Mouse (Mus musculus) gastrocnemius, postnatal 10 days (tissue): ENCODE results near the gene Adcy3. TPM values are rescaled to one million over a fixed set of nuclear protein-coding genes. Genes with fewer than 3 reads are reported as not detected.
"Not testable (repeated sequence)": the region's sequence is repeated elsewhere in the genome, so short reads cannot be mapped to it uniquely, and the experiment has no call there.

ENCODE experiments used
- DNase-seq: peaks from one replicate; pipeline ENCODE4 v3.0.0; 2021; ENCODE audit warnings: mixed read lengths
- total RNA-seq, 2 experiments: library from RNA; stranded (reverse); gene quantifications; 2 replicates each; pipeline ENCODE4 v1.2.3; 2021

Gene Adcy3
- total RNA-seq, 2 experiments from 2014 or later: 4.1 to 8.5 TPM

DNA sequence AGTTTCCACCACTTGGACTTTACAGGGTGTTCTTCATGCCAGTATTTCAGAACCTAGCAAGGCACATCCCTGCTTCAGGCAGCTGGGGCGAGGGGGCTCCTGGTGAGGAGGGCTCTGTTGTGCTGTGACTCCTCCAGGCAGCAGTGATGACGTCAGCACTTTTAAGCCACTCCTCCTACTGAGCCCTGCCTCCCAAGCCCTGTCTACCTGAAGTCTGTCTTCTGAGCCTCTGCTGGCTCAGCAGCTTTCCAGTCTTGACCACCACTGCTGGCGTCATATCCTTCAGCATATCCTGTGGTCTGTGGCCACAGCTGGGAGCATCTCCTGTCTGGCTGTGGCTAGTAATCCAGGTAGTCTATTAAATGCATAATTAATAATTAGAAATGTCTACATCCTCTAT, 47.6 kb downstream of the Adcy3 start:
- DNase-seq: no peak

- DNase-seq: no peak
Measured at GRCm38 (mm10) chr12:4184648-4185047, 51.7 kb downstream of the Adcy3 start.

- DNase-seq: peak; percentile 67
Measured at GRCm38 (mm10) chr12:4188171-4189059, 55.5 kb downstream of the Adcy3 start.

GRCm38 (mm10) chr12:4189060-4189447, 56.2 kb downstream of the Adcy3 start:
- DNase-seq: no peak

DNA sequence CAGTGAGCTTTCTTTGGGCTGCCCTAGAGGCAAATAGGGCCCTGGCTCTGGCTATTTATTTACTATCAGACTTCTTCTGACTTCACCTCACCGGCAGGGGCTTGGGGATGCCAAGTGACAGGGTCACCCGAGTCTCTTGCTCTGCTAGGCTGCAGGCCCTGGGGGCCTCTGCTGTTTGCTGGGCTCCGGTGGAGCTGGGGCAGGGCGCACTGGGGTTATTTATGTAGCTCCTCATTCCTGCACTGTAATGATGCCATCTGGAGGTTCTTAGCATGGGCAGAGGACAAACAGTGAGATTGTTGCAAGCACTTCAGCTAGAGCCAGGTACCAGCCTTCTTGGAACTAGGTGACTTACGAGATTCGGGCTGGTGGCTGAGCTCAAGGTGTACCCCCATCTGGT, 59.6 kb downstream of the Adcy3 start:
- no peak for DNase-seq

- no peak for DNase-seq
Measured at GRCm38 (mm10) chr12:4193025-4193740, 60.3 kb downstream of the Adcy3 start.

GRCm38 (mm10) chr12:4194643-4195042, 61.7 kb downstream of the Adcy3 start:
- no peak for DNase-seq

DNA sequence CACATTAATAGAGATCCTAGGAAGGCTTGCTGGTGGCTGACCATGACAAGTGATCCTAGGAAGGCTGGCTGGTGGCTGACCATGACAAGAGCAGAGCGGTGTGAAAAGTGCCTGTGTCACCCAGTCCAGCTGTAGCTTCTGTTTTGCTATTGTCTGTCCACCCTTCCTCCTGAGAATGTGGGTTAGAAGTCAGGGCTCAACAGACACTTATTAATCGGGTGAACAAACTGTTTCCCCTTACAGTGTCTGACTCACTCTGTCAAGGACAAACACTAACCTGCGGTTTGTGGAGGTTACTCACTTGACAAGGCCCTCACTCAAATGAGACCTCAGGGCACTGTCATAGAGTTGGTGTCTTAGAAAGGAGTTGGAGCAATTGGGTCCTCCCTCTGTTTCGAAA, 65.8 kb downstream of the Adcy3 start:
- DNase-seq: no peak

DNA sequence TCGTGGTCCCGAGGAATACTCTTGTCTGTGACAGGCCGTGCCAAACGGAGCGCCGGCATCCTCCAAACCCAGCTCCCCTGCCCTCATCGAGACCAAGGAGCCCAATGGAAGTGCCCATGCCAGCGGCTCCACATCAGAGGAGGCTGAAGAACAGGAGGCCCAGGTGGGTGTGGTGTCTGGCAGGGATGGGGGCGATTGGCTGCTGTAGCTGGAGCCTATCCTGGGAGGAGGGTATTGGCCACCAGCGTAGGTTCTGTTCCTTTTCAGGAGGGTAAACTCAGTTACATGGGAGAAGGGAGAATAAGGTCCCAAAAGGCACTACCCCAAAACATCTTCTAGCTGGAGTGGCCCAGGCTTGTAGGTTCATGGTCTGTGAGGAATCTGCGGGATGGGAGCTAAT, 66.4 kb downstream of the Adcy3 start:
- no peak for DNase-seq

DNA sequence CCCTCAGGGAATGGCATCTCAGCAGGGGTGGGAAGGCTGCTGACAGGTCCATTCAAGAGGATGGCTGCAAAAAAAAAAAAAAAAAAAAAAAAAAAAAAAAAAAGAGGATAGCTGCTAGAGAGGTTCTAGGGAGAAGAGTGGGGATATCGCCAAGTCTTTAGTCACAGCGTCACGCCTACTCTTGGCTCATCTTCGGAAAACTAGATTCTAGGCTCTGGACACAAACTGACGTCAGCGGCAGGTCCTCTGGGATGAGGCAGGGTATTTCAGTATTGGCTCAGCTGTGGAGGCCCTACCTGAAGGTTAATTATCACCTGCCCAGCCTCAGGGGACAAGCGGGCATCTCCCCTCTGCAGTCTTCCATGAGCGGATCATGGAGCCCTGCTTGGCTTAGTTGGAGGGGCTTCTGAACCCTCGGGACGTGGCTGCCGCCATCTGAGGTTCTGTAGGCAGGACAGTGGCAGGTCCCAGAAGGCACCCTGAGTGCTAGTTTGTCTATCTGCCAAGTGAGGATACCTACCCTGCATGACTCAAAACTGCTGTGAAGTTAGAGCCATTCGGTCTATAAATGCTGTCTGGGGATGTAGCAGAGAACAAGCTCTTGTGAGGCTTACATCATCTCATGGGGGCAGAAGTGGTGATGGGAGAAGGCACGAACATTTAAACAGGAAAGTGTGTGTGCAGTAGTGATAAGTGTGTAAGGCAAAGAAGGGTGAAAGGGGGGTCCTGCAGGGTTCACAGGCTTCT, 68.7 kb downstream of the Adcy3 start:
- peak; percentile 46 for DNase-seq

GRCm38 (mm10) chr12:4202206-4202605, 69.3 kb downstream of the Adcy3 start:
- DNase-seq: no peak

- DNase-seq: no peak
Measured at GRCm38 (mm10) chr12:4206106-4206505, 73.2 kb downstream of the Adcy3 start.

DNA sequence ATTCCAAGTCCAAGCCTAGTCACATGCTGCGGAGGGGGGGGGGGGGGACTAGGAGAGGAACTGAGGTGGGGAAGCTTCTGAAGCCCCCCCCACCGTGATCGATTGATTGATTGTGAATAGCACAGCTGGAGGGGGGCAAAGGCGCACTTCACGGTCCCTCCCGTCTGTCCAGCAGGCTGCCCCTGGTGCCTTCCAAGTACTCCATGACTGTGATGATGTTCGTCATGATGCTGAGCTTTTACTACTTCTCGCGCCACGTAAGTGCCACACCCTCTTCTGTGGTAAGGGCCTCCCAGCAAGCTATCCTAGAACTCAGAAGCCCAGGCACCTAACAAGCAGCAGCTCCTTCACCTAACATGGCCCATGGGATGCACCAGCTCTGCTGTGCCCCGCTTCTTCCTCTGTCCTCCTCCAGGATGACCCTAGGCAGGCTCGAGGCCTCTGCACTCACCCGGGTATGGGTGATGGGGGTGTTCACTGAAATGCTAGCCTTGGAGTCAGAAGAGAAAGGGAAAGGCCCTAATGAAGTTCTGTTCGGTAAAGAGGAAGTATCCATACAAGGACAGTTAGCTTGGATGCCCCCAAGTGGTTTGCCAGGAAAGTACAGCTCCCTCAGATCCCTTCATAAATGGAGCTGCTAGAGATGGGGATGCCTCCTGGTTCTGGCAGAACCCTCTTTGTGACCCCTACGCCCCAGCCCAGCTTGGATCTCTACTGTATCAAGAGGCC, 75.7 kb downstream of the Adcy3 start:
- DNase-seq: peak; percentile 53

DNA sequence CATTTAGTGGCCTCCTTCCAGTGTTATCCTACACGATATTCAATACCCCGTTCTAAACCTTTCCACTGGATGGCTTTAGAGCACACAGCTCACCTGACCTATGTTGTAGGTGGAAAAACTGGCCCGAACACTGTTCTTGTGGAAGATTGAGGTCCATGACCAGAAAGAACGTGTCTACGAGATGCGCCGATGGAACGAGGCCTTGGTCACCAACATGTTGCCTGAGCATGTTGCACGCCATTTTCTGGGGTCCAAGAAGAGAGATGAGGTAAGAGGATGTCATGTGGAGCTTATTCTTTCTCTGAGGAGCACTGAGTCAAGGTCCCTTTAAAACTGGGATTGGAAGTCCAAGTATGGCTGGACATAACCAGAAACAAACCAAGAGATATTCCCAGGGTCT, 76.3 kb downstream of the Adcy3 start:
- no peak for DNase-seq

- no peak for DNase-seq
Measured at GRCm38 (mm10) chr12:4211174-4211573, 78.3 kb downstream of the Adcy3 start.

DNA sequence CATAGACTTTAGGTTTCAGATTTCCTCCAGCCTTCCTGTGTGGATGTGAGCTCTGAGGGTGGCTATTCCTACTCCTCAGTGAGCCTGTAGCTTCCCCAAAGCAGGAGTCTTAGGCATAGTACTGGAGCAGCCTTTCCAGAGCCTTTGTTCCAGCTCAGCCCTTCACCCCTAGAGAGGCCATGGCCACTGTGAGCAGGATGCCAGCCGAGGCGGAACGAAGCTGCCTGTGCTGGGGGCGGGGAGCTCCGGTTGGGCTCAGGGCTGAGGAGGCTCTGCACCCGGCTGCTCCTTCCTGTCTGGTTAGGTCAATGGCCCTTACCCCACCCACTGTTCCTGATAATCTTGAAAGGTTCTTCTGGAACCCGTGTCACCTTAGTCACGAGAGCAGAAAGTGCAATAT, 80.0 kb downstream of the Adcy3 start:
- DNase-seq: no peak

GRCm38 (mm10) chr12:4230156-4230555, 97.3 kb downstream of the Adcy3 start:
- DNase-seq: no peak

- DNase-seq: no peak
Measured at GRCm38 (mm10) chr12:4232777-4233176, 99.9 kb downstream of the Adcy3 start.

- peak; percentile 87 for DNase-seq
Measured at GRCm38 (mm10) chr12:4233572-4234508, 100.9 kb downstream of the Adcy3 start, which contains the start of the genes Ptrhd1 and Cenpo. TSS of gene Ptrhd1 (plus strand) at chr12:4234027. TSS of gene Cenpo (minus strand) at chr12:4234294.

DNA sequence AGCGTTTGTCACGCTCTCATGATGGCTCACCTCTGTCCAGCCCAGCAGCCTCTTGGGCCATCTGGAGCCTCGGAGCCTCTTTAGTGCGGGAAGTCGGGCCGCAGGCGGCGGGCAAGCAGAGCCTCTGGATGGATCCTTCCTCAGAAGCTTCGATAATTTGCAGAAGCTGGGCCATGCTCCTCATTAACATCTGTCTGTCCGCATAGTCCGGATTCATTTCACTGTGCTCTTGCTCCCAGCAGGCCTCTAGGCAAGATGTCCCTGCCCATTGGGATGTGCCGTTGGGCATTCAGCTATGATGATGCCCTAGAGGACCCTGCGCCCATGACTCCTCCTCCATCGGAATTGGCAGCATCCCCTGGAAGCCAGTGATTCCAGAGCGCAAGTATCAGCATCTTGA, 104.6 kb downstream of the Adcy3 start:
- DNase-seq: no peak

GRCm38 (mm10) chr12:4240281-4240680, 107.4 kb downstream of the Adcy3 start:
- not testable (repeated sequence) for DNase-seq
